Mouse (Mus musculus): Measurements from ENCODE around the gene Psmd4.

GRCm38 (mm10) chr3:94985513-94985912 is 56.9 kb downstream of the Psmd4 start:
- TF ChIP-seq POLR2A (IDR thresholded peaks at IDR 0.05; ENCODE audit: insufficient read depth, low read length) (no peak), CTCF (IDR thresholded peaks at IDR 0.05; ENCODE audit: low read depth, low read length) (no peak), EP300 (IDR thresholded peaks at IDR 0.05; ENCODE audit: insufficient read depth, low read depth, low read length) (no peak)
